Mouse (Mus musculus): ENCODE measurements at regions not wholly inside any gene's neighbourhood (a gene's known extent, or its start where the extent isn't known, plus 50 kb on each side); places are given as distances from the start of the nearest gene placed in this dataset.

DNA sequence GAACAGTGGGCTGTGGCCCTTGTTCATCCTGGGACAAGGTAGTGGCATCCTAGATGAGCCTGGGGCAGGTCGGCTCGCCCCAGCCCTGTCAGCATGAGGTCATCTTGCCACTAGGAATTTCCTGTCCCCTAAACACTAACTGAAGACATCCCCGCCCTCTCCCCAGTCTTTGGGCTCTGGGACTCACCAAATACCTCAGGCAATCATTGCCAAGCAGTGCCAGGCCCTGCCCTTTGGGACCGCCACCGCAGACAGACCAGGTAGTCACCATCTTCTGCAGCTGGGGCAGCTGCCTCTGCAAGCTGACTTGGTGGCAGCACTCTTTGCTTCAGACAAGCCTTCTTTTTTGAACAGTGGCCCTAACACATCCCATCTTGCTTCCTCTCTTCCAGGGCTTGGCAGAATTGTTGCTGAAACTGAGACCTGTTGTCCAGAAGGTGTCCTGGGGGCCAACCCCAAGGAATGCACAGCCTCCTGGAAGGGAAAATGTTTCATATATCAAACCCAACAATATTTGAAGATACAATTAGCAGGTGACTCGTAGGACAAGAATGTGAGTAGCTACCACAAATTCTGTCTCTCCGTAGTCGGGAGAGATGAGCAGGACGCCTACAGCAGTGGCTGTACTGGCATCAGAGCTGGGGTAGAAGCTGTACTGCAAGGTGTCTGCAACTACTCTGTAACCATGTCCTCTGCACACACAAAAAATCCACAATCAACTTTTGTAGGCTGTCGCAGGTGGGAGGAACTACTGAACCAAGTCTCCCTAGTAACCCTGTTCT, 79.0 kb upstream of the Bnc1 start:
- DNase-seq (ENCODE audit: extremely low read depth, low read depth, low spot score): no peak
- H3K27ac ChIP-seq (replicated peaks; ENCODE audit: insufficient read depth, low read depth, low read length): no peak overlapping the region
- 75% methylated on average over 10 of the region's 10 CpGs for WGBS

GRCm38 (mm10) chr7:82075359-82075758, 83.3 kb upstream of the Bnc1 start:
- Histone ChIP-seq H3K4me1 (ENCODE audit: control insufficient read depth, insufficient read depth, low read length) (no peaks in the 10 kb centered on the region), H3K79me2 (ENCODE audit: control insufficient read depth, insufficient read depth, low read length) (no peaks in the 10 kb centered on the region), H3K9ac (ENCODE audit: low read depth, low read length) (no peak overlapping the region), H3K27me3 (ENCODE audit: control insufficient read depth, insufficient read depth, low read length) (no peaks in the 10 kb centered on the region), H3K4me3 (ENCODE audit: insufficient read depth, low read depth, low read length) (no peak overlapping the region), H3K27ac (replicated peaks; ENCODE audit: insufficient read depth, low read depth, low read length) (no peak overlapping the region), H3K36me3 (ENCODE audit: control insufficient read depth, insufficient read depth, low read length) (no peaks in the 10 kb centered on the region)
- DNase-seq (ENCODE audit: extremely low read depth, low read depth, low spot score): no peak
- TF ChIP-seq CTCF (IDR thresholded peaks at IDR 0.05; ENCODE audit: low read depth, low read length) (no peak), POLR2A (IDR thresholded peaks at IDR 0.05; ENCODE audit: extremely low read depth, insufficient read depth, low read length) (no peak)
- 69% methylated on average over 2 of the region's 2 CpGs for WGBS

More for the DNA sequence above, 79.0 kb upstream of the Bnc1 start:
- Histone ChIP-seq H3K4me3 (ENCODE audit: insufficient read depth, low read depth, low read length) (no peak overlapping the region), H3K27me3 (ENCODE audit: control insufficient read depth, insufficient read depth, low read length) (no peaks in the 10 kb centered on the region; the same call in 1 of the 2 replicates), H3K4me1 (ENCODE audit: control insufficient read depth, insufficient read depth, low read length) (no peaks in the 10 kb centered on the region), H3K36me3 (ENCODE audit: control insufficient read depth, insufficient read depth, low read length) (no peaks in the 10 kb centered on the region), H3K9ac (ENCODE audit: low read depth, low read length) (no peak overlapping the region), H3K79me2 (ENCODE audit: control insufficient read depth, insufficient read depth, low read length) (no peaks in the 10 kb centered on the region)
- no peak for TF ChIP-seq POLR2A (IDR thresholded peaks at IDR 0.05; ENCODE audit: extremely low read depth, insufficient read depth, low read length)
- no peak for TF ChIP-seq CTCF (IDR thresholded peaks at IDR 0.05; ENCODE audit: low read depth, low read length)

GRCm38 (mm10) chr7:82081851-82082250, 89.8 kb upstream of the Bnc1 start:
- 36% methylated on average over 3 of the region's 3 CpGs for WGBS
- Histone ChIP-seq H3K9ac (ENCODE audit: low read depth, low read length) (no peak overlapping the region), H3K4me3 (ENCODE audit: insufficient read depth, low read depth, low read length) (no peak overlapping the region), H3K79me2 (ENCODE audit: control insufficient read depth, insufficient read depth, low read length) (no peaks in the 10 kb centered on the region), H3K27ac (replicated peaks; ENCODE audit: insufficient read depth, low read depth, low read length) (no peak overlapping the region), H3K36me3 (ENCODE audit: control insufficient read depth, insufficient read depth, low read length) (no peaks in the 10 kb centered on the region), H3K4me1 (ENCODE audit: control insufficient read depth, insufficient read depth, low read length) (no peaks in the 10 kb centered on the region), H3K27me3 (ENCODE audit: control insufficient read depth, insufficient read depth, low read length) (no peaks in the 10 kb centered on the region; the same call in 1 of the 2 replicates)
- TF ChIP-seq POLR2A (IDR thresholded peaks at IDR 0.05; ENCODE audit: extremely low read depth, insufficient read depth, low read length) (no peak), CTCF (IDR thresholded peaks at IDR 0.05; ENCODE audit: low read depth, low read length) (no peak)
- DNase-seq (ENCODE audit: extremely low read depth, low read depth, low spot score): no peak

DNA sequence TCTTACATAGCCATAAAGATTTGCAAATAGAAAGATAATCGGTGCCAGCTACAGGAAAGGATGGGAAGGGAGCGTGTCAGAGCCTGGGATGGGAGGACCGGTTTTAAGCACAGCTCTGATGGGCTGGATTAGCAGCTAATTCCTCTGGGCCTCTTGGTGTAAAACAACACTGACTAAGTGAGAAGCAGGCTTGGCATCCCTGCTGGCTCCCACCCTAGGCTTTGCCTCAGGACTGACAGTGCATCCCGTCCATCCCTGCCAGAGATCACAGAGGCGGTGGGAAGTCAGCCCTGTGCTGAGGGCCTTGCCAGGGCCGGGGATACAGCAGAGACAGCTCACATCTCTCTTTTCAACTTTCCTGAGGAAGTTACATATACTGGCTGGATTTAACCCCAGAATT, 90.8 kb upstream of the Sh3gl3 start:
- no peak overlapping the region for H3K27ac ChIP-seq (replicated peaks; ENCODE audit: insufficient read depth, low read depth, low read length)
- no peak overlapping the region for H3K4me3 ChIP-seq (ENCODE audit: insufficient read depth, low read depth, low read length)
- H3K79me2 ChIP-seq (ENCODE audit: control insufficient read depth, insufficient read depth, low read length): no peaks in the 10 kb centered on the region
- no peak for DNase-seq (ENCODE audit: extremely low read depth, low read depth, low spot score)
- no peaks in the 10 kb centered on the region for H3K4me1 ChIP-seq (ENCODE audit: control insufficient read depth, insufficient read depth, low read length)
- H3K36me3 ChIP-seq (ENCODE audit: control insufficient read depth, insufficient read depth, low read length): no peaks in the 10 kb centered on the region
- 28% methylated on average over 6 of the region's 6 CpGs for WGBS
- H3K9ac ChIP-seq (ENCODE audit: low read depth, low read length): no peak overlapping the region
- TF ChIP-seq POLR2A (IDR thresholded peaks at IDR 0.05; ENCODE audit: extremely low read depth, insufficient read depth, low read length): no peak
- TF ChIP-seq CTCF (IDR thresholded peaks at IDR 0.05; ENCODE audit: low read depth, low read length): no peak
- H3K27me3 ChIP-seq (ENCODE audit: control insufficient read depth, insufficient read depth, low read length): no peaks in the 10 kb centered on the region; the same call in 1 of the 2 replicates

DNA sequence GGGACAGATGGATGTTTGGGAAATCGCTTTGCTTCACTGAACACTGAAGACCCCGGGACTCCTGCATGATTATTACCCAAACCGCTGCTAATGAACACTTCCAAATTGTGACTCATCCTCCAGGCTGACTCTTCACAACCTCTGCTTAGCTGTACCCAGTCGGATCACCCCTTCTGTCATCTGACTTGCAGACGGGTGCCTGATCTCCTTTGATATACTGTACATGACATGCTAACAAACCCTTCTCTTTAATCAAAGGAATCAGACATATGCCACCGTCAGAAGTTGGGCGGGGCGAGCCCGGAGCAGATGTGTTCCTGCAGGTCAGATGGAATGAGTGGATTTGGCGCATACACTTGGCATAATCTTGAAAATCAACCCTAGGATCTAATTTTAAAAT, 89.2 kb upstream of the Sh3gl3 start:
- no peaks in the 10 kb centered on the region for H3K4me1 ChIP-seq (ENCODE audit: control insufficient read depth, insufficient read depth, low read length)
- DNase-seq (ENCODE audit: extremely low read depth, low read depth, low spot score): no peak
- no peak overlapping the region for H3K4me3 ChIP-seq (ENCODE audit: insufficient read depth, low read depth, low read length)
- 81% methylated on average over 10 of the region's 10 CpGs for WGBS
- H3K27ac ChIP-seq (replicated peaks; ENCODE audit: insufficient read depth, low read depth, low read length): no peak overlapping the region
- H3K9ac ChIP-seq (ENCODE audit: low read depth, low read length): no peak overlapping the region
- H3K27me3 ChIP-seq (ENCODE audit: control insufficient read depth, insufficient read depth, low read length): no peaks in the 10 kb centered on the region; the same call in 1 of the 2 replicates
- no peaks in the 10 kb centered on the region for H3K36me3 ChIP-seq (ENCODE audit: control insufficient read depth, insufficient read depth, low read length)
- TF ChIP-seq CTCF (IDR thresholded peaks at IDR 0.05; ENCODE audit: low read depth, low read length) (no peak), POLR2A (IDR thresholded peaks at IDR 0.05; ENCODE audit: extremely low read depth, insufficient read depth, low read length) (no peak)
- H3K79me2 ChIP-seq (ENCODE audit: control insufficient read depth, insufficient read depth, low read length): no peaks in the 10 kb centered on the region

DNA sequence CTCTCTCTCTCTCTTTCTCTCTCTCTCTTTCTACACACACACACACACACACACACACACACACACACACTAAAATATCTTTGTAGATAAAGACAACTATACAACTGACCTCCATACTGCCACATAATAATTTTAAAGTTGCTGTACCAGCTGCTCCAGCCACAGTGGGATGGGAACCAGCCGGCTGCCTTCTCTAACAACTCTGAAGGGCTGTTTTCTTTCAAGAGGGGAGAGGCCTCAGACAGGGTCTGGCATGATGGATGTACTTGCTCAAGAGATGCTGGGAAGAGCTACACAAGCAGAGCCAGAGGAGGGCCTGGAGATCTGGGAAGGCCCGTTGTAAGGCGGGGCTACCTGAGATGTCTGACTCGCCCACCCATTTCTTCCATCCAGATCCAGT, 88.4 kb upstream of the Sh3gl3 start:
- Histone ChIP-seq H3K27me3 (ENCODE audit: control insufficient read depth, insufficient read depth, low read length) (no peaks in the 10 kb centered on the region; the same call in 1 of the 2 replicates), H3K79me2 (ENCODE audit: control insufficient read depth, insufficient read depth, low read length) (no peaks in the 10 kb centered on the region), H3K4me1 (ENCODE audit: control insufficient read depth, insufficient read depth, low read length) (no peaks in the 10 kb centered on the region), H3K4me3 (ENCODE audit: insufficient read depth, low read depth, low read length) (no peak overlapping the region), H3K27ac (replicated peaks; ENCODE audit: insufficient read depth, low read depth, low read length) (no peak overlapping the region), H3K9ac (ENCODE audit: low read depth, low read length) (no peak overlapping the region), H3K36me3 (ENCODE audit: control insufficient read depth, insufficient read depth, low read length) (no peaks in the 10 kb centered on the region)
- no peak for TF ChIP-seq CTCF (IDR thresholded peaks at IDR 0.05; ENCODE audit: low read depth, low read length)
- WGBS: 78% methylated on average over 4 of the region's 4 CpGs
- DNase-seq (ENCODE audit: extremely low read depth, low read depth, low spot score): no peak
